Mouse (Mus musculus) E14TG2a.4 (cell line): ENCODE data around the gene Ifi27l2a.

Experiments used
- CTCF ChIP-seq: conservative IDR thresholded peaks from 2 replicates; pipeline ENCODE4 v1.5.1; 2014; ENCODE audit warnings: low read length
- POU5F1 ChIP-seq: IDR thresholded peaks from 2 replicates; pipeline ENCODE4 v1.6.1; 2014; ENCODE audit warnings: low read length, borderline replicate concordance

DNA sequence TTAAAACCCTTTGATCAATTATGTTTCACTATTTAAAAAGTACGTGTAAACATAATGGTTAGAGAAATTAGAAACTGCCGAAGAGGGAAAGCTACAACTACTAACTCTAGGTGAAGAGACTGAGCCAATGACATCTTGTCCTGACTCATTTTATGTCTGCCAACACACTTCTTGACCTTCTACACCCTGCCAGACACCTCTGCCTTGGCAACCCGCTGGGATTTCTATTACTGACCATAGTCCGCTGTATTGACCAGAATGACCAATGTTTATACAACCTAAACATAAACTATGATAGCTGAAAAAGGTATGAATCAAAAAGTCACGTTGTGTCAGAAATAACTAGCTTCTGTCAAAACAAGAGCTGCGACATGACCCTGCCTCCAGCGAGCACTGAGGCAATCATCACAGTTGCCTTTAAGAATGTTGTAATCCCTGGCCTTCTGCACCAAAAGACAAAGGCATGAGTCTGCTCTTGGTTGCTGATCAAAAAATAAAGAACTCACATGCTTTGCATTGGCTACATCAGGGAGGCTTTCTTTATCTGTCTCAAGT lies 34.1 kb upstream of the Ifi27l2a start:
- TF ChIP-seq CTCF: no peak
- no peak for TF ChIP-seq POU5F1
